Mouse (Mus musculus) kidney, postnatal 14 days (tissue): ENCODE results near the gene Usp31.

ENCODE experiments used
- DNase-seq: peaks from one replicate; pipeline ENCODE4 v3.0.0; 2022; ENCODE audit warnings: mixed read lengths

The Usp31 gene

GRCm38 (mm10) chr7:121707073-121707667, at the start of gene Usp31:
Usp31 (minus strand) TSS chr7:121707253.
- DNase-seq = peak; percentile 97

GRCm38 (mm10) chr7:121754748-121755147, 47.7 kb upstream of the Usp31 start:
- no peak for DNase-seq

- DNase-seq = no peak
These were observed 43.2 kb upstream of the Usp31 start for GRCm38 (mm10) chr7:121750244-121750643.

- DNase-seq = no peak
These were observed 30.7 kb upstream of the Usp31 start for GRCm38 (mm10) chr7:121737511-121738415.

GRCm38 (mm10) chr7:121734171-121734831, 27.2 kb upstream of the Usp31 start, which contains the start of gene Scnn1g:
Scnn1g (plus strand) TSS chr7:121734479.
- DNase-seq = peak; percentile 90

DNA sequence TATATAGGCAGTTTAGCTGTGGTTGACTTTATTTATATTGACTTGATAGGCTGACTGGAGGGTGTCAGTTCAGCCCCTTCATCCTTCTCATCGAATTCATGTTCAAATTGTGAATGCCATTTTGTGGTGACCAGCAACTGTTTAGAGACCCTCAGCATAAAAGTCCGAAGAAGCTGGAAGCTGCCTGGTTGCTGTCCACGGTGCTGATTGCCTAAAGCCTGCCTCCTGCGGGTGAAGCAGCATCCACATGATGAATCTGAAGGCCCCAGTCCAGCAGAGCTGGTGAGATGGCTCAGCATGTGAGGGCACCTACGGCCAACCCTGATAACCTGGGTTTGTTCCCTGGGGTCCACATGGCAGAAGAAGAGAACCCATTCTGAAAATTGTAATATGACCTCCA, 23.2 kb upstream of the Usp31 start:
- DNase-seq = peak; percentile 53

DNA sequence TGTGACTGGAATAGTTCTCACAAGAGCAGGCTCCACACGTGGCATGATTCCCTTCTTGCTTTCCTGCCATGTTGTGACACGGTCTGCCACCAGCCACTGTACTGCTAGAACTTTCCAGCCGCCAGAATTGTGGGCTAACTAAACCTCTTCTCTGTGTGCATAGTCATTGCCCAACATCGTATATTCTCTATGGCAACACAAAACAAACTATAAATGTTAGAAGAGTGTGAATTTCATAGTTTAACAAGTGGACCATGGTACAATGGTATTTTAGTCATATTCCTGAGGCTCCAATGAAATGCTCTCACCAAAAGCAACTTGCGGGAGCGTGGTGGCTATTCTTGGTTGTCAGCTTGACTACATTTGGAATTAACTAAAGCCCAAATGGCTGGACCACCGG, 10.0 kb upstream of the Usp31 start:
- DNase-seq = no peak

GRCm38 (mm10) chr7:121711171-121711570, 4.1 kb upstream of the Usp31 start:
- no peak for DNase-seq

GRCm38 (mm10) chr7:121706411-121707072, 511 bp downstream of the Usp31 start:
- peak; percentile 69 for DNase-seq

- no peak for DNase-seq
These were observed 2.0 kb downstream of the Usp31 start for GRCm38 (mm10) chr7:121705051-121705450.

DNA sequence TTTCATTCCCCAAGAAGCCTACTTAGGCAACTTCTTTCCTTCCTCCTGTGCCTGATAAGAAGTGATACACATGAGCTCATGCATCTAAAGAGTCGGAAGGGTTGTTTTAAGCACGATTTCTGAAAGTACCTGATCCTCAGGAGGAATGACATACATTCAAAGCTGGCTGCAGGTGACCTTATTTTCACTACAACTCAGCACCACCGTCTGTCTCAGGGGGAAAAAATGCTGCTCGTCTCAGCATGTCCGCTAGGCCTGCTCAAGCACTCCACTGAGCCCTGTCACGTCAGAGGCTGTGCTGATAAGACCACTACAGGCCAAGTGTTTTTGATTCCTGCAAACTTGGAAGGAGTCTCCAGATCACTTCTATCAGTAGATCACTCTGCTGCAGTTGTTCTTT, 5.1 kb downstream of the Usp31 start:
- DNase-seq = no peak

DNA sequence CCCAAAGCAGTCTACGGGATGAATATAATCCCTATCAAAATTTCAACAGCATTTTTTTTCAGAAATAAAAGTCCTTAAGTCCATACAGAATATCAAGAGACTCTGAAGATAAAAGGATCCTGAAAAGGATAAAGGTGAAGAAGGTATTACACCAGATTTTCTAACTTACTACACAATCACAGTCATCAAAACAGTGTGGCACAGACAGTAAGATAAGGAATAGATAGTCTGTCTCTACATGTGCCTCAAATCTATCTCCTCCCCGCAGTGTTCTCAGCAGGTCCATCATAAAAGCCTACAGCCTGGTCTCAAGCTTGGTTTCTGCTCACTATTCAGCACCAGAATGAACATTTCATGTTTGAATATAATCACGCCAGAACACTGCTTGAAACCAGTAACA, 6.6 kb downstream of the Usp31 start:
- no peak for DNase-seq

DNA sequence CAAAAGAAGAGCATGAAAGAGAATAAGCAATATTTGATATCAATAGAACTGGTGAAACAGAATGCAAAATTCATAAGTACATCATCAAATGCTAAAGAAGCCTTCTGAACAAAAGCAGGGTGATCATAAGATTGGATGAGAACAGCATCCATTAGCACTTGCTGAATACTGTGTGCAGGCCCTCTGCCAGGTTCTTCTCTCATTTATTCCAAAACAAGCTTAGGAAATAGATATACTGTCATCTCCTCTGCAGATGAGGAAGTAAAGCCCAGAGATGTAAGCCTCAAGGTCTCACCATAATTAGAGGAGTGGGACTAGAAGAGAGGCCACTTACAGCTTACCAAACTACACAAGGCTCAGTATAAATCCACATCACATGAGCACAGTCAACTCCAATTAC, 7.8 kb downstream of the Usp31 start:
- no peak for DNase-seq

DNA sequence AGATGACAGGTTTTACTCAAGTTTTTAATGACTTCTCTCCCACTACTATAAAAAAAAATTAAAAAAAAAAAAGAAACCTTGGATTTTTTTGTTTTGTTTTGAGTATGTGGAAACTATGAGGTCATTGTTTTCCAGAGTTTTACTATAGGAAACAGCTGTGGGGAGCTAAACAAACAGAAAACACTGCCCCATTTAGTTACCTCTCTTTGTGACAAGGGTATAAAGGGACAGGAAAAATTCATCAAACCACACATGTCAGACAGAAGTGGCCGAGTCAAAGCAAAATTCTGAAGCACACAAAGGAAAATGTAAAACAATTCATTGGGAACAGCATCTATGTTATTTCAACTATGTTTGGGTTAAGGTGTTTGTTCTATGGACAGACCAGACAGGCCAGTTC, 9.5 kb downstream of the Usp31 start:
- no peak for DNase-seq

GRCm38 (mm10) chr7:121697170-121697569, 9.9 kb downstream of the Usp31 start:
- no peak for DNase-seq

DNA sequence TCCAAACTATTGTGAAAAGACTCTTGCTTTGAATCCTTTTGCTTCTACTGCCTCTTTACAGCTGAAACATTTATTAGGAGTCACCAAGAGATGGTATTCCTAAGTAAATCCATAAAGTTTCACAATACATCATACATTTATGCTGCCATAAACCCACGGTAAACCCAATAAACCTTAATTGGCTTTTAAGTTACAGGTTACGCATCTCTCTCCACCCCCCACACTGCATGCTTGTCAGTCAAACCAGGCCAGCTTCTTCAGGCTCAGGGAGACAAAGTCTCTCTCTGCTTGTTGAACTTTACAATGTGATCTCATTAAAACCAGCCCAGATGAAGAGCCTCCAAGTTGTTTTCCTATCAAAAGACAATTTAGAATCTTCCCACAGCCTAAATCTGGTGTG, 15.2 kb downstream of the Usp31 start:
- no peak for DNase-seq

DNA sequence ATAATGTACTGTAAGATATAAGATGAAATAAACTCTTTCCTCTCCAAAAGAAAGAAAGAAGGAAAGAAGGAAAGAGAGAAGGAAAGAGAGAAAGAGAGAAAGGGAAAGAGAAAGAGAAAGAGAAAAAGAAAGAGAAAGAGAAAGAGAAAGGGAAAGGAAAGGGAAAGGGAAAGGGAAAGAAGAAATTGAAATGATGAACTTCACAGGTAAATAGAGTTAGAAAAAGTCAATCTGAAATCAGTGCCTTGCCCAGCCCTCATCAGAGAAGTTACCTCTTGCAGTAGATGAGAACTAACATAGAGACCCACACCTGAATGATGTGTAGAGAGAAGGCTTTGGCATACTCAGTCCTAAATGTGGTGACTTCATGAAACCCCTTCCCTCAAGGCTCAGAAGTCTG, 17.7 kb downstream of the Usp31 start:
- no peak for DNase-seq

DNA sequence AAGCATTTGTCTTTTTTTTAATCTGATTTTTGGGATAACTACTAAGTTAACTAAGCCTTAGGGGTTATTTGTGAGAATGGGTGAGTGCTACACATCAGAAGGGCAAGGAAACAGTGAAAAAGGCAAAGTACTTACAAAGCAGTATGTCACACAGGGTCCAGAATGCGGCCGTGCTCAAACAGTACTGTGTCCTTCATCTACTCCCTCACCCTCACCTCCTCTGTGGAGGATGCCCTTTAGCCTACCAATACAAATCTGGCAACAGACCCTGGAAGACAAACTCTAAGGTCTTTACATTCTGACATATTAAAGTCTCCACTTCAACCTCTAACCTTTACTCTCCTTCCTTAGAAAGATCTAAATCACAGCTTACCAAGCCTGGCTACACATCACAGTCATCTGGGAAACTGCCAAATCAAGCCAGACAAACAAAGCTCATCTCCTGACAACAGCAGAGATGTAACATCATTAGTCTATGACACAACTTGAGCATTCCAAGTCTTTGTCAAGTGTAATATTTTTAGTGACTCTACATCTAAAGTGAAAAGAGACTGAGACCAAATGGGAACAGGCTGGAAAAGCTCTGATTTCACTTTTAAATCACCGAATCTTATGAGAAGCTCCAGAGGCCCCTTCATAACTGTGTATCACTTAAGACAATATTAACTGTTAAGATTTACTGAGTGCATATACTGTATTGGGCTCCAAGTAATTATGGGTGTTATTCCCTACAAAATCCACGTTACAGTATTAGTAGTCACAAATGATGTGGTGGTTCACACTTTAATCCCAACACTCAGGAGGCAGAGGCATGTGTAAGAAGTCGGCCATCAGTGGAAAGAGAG, 21.7 kb downstream of the Usp31 start:
- no peak for DNase-seq

GRCm38 (mm10) chr7:121681191-121681590, 25.9 kb downstream of the Usp31 start:
- no peak for DNase-seq

GRCm38 (mm10) chr7:121677105-121677753, 29.8 kb downstream of the Usp31 start:
- DNase-seq = peak; percentile 25

DNA sequence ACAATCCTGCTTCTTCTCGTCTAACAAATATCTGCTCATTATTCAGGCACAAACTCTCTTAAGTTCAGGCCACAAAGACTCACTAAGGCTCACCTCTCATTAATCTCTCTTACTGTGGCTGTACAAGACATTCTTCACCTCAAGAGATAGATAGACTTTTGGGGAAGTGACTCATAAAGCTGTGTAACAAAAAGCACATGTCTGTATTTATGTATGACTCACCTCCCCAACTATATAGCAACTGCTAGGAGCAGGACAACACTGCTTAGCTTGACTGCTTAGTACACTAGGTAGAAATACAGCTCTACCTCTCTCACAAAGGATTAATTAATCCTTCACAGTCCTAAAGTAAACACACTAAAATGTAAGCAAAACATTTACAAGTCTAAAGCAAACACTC, 46.3 kb downstream of the Usp31 start:
- DNase-seq = no peak

GRCm38 (mm10) chr7:121658866-121659265, 48.2 kb downstream of the Usp31 start:
- no peak for DNase-seq
